Mouse (Mus musculus): ENCODE results near the gene Olfm1.

GRCm38 (mm10) chr2:28261438-28261837 is 68.6 kb downstream of the Olfm1 start:
- TF ChIP-seq POLR2A (IDR thresholded peaks at IDR 0.05; ENCODE audit: control insufficient read depth, low read depth, low read length) (no peak), CTCF (IDR thresholded peaks at IDR 0.05; ENCODE audit: control insufficient read depth, insufficient read depth, insufficient replicate concordance, low read depth, low read length) (no peak)
